Mouse (Mus musculus): Measurements from ENCODE around the gene Bicd2.

GRCm38 (mm10) chr13:49309501-49309900 lies 31.9 kb upstream of the Bicd2 start:
- TF ChIP-seq GATA1 (IDR thresholded peaks at IDR 0.05; ENCODE audit: borderline replicate concordance, low read length) (no peak), CTCF (IDR thresholded peaks at IDR 0.05; ENCODE audit: low read depth, low read length) (no peak)
